Comparison of ENCODE assay signal across 8 mouse cellular contexts in genomic region chr10:69964611-69965010, GRCm38 (mm10).
DNase-seq lines count a peak whose midpoint lies in the region; ATAC-seq and TF ChIP-seq lines count a peak whose summit lies in the region.
"Had no signal": no experiment of that assay in that cellular context is flagged by ENCODE, and none has a peak within 500 bp of the region (broad histone marks: within the 10 kb centered on the region; RNA-seq: fewer than 3 reads in every experiment).

No protein-coding gene starts in this region.

- peak; percentile 96 for TF ChIP-seq RAD21 in CH12.LX (IDR thresholded peaks at IDR 0.05; ENCODE audit: low read depth, low read length)

- H3K4me1 ChIP-seq in intestine, embryonic 14.5 days (replicated peaks; ENCODE audit: control insufficient read depth, insufficient read depth, low read length): no peaks in the 10 kb centered on the region
- no peaks in the 10 kb centered on the region for H3K4me1 ChIP-seq in intestine, embryonic 16.5 days (ENCODE audit: control insufficient read depth, insufficient read depth, low read length)
- peaks cover 5 to 35% of the 10 kb centered on the region in 2 experiments for H3K4me1 ChIP-seq in CH12.LX (ENCODE audit: control insufficient read depth in 1 of 2, insufficient read depth in 2 of 2)
- no peaks in the 10 kb centered on the region for H3K4me1 ChIP-seq in limb, embryonic 10.5 days

- 0 out of 2 replicates have a peak, but pooled peaks cover 5% of the 10 kb centered on the region for H3K36me3 ChIP-seq in intestine, embryonic 14.5 days (ENCODE audit: control insufficient read depth, insufficient read depth, low read length)
- H3K36me3 ChIP-seq in intestine, embryonic 16.5 days (ENCODE audit: control insufficient read depth, insufficient read depth, low read length): no peaks in the 10 kb centered on the region
- peaks cover 0 to 21% of the 10 kb centered on the region in 2 experiments for H3K36me3 ChIP-seq in CH12.LX (replicated peaks in 1 of 2; ENCODE audit: control insufficient read depth in 1 of 2, insufficient read depth in 1 of 2, low read length in 1 of 2)
- H3K36me3 ChIP-seq in limb, embryonic 10.5 days: peaks cover 3% of the 10 kb centered on the region; the same call in 1 of the 2 replicates
- no peaks in the 10 kb centered on the region for H3K36me3 ChIP-seq in splenic B cell, adult 2 months (ENCODE audit: control insufficient read depth, insufficient read depth, low read length, poor library complexity, severe bottlenecking)

- no peak overlapping the region for H3K9ac ChIP-seq in intestine, embryonic 14.5 days (ENCODE audit: low read length)
- H3K9ac ChIP-seq in intestine, embryonic 16.5 days (ENCODE audit: low read depth, low read length): no peak overlapping the region
- H3K9ac ChIP-seq in CH12.LX (ENCODE audit: insufficient read depth, low read depth): no peak overlapping the region

- TF ChIP-seq CTCF in CH12.LX (conservative IDR thresholded peaks at IDR 0.05 in 1 of 2, IDR thresholded peaks at IDR 0.05 in 1 of 2; ENCODE audit: low read depth in 2 of 2, low read length in 2 of 2): peak; percentile 75 to 90

- peak; percentile 74 for DNase-seq in intestine, embryonic 14.5 days (ENCODE audit: low spot score)
- peak; percentile 84 for DNase-seq in 3T3-L1 (ENCODE audit: low read depth, low spot score)
- peak; percentile 71 for DNase-seq in CH12.LX (ENCODE audit: extremely low read depth)
- DNase-seq in cerebellum, postnatal 36 days: peak; percentile 31 to 66
- peak; percentile 66 for DNase-seq in limb, embryonic 10.5 days (ENCODE audit: low spot score)
- DNase-seq in splenic B cell, adult 2 months (ENCODE audit: low read depth, low spot score): peak; percentile 2

- H3K79me2 ChIP-seq in CH12.LX (replicated peaks; ENCODE audit: control insufficient read depth, extremely low read depth, insufficient read depth, poor library complexity, severe bottlenecking): no peaks in the 10 kb centered on the region

- 9% methylated on average over 5 of the region's 5 CpGs for WGBS in intestine, embryonic 14.5 days
- 8% methylated on average over 5 of the region's 5 CpGs for WGBS in intestine, embryonic 16.5 days
- WGBS in limb, embryonic 10.5 days: 18% methylated on average over 5 of the region's 5 CpGs

- no peak for TF ChIP-seq POLR2A in CH12.LX (IDR thresholded peaks at IDR 0.05; ENCODE audit: low read depth, low read length)

- H3K9me3 ChIP-seq in intestine, embryonic 14.5 days (ENCODE audit: control insufficient read depth, low read length): no peaks in the 10 kb centered on the region
- H3K9me3 ChIP-seq in intestine, embryonic 16.5 days (ENCODE audit: control insufficient read depth, low read length): no peaks in the 10 kb centered on the region
- no peaks in the 10 kb centered on the region for H3K9me3 ChIP-seq in CH12.LX (replicated peaks; ENCODE audit: low read length)
- no peaks in the 10 kb centered on the region for H3K9me3 ChIP-seq in limb, embryonic 10.5 days (replicated peaks)

- H3K27me3 ChIP-seq in intestine, embryonic 14.5 days (replicated peaks; ENCODE audit: control insufficient read depth, insufficient read depth, low read length): no peaks in the 10 kb centered on the region
- H3K27me3 ChIP-seq in intestine, embryonic 16.5 days (replicated peaks; ENCODE audit: control insufficient read depth, insufficient read depth, low read length): no peaks in the 10 kb centered on the region
- no peaks in the 10 kb centered on the region for H3K27me3 ChIP-seq in CH12.LX (replicated peaks)
- no peaks in the 10 kb centered on the region for H3K27me3 ChIP-seq in limb, embryonic 10.5 days (ENCODE audit: low read depth, poor library complexity, severe bottlenecking)
- H3K27me3 ChIP-seq in splenic B cell, adult 2 months (ENCODE audit: control insufficient read depth, insufficient read depth, low read length, poor library complexity, severe bottlenecking): no peaks in the 10 kb centered on the region

- no peak overlapping the region for H3K27ac ChIP-seq in intestine, embryonic 14.5 days (ENCODE audit: low read depth)
- no peak overlapping the region for H3K27ac ChIP-seq in intestine, embryonic 16.5 days (ENCODE audit: low read length)
- no peak overlapping the region for H3K27ac ChIP-seq in CH12.LX (ENCODE audit: insufficient read depth, low read depth)
- H3K27ac ChIP-seq in limb, embryonic 10.5 days: no peak overlapping the region
- H3K27ac ChIP-seq: macrophage had no signal

- no peak for TF ChIP-seq EP300 in CH12.LX (IDR thresholded peaks at IDR 0.05; ENCODE audit: low read length)

- no peak overlapping the region for H3K4me3 ChIP-seq in intestine, embryonic 14.5 days (ENCODE audit: low read depth, low read length)
- no peak overlapping the region for H3K4me3 ChIP-seq in intestine, embryonic 16.5 days (ENCODE audit: low read length)
- H3K4me3 ChIP-seq in CH12.LX (replicated peaks in 1 of 3; ENCODE audit: low read depth in 2 of 3, low read length in 2 of 3, poor library complexity in 1 of 3): no peak overlapping the region
- H3K4me3 ChIP-seq in limb, embryonic 10.5 days: no peak overlapping the region

- H3K4me2 ChIP-seq in intestine, embryonic 14.5 days (ENCODE audit: low read length): no peak overlapping the region
- H3K4me2 ChIP-seq in intestine, embryonic 16.5 days (ENCODE audit: low read depth, low read length): no peak overlapping the region
- no peak overlapping the region; the same call in 1 of the 2 replicates for H3K4me2 ChIP-seq in CH12.LX (ENCODE audit: insufficient read depth, low read depth, poor library complexity, severe bottlenecking)

- dilution Hi-C loops in CH12.LX (cut with MboI; ENCODE audit: extremely low pct_ligation_motif_present, extremely low pct_unique_long_range_greater_than_20kb, low sequenced_read_pairs): no loop called here

- in situ Hi-C loops in CH12.LX (cut with MboI; ENCODE audit: low pct_ligation_motif_present, low pct_unique_long_range_greater_than_20kb, low sequenced_read_pairs): loop anchor here (5.0 to 10.0 kb wide), 2 partner anchors 97 to 300 kb away; no protein-coding TSS in a partner anchor

- ATAC-seq in intestine, embryonic 14.5 days (replicated peaks; ENCODE audit: low FRiP score, low TSS enrichment, low read depth): no peak
- no peak for ATAC-seq in intestine, embryonic 16.5 days

TF ChIP-seq in CH12.LX, 34 proteins besides CTCF, POLR2A, EP300 and RAD21:
- peak; percentile 91 for TF ChIP-seq MAFK (IDR thresholded peaks at IDR 0.05; ENCODE audit: insufficient replicate concordance, low read length)
- TF ChIP-seq MYC (IDR thresholded peaks at IDR 0.05; ENCODE audit: low read depth, low read length): peak; percentile 55; the same call in 1 of the 2 replicates
- TF ChIP-seq ZC3H11A (IDR thresholded peaks at IDR 0.05; ENCODE audit: low read depth, low read length): peak; percentile 58
- TF ChIP-seq KAT2A (IDR thresholded peaks at IDR 0.05; ENCODE audit: insufficient replicate concordance, low read length): no peak
- peak; percentile 66 for TF ChIP-seq ZNF384 (IDR thresholded peaks at IDR 0.05; ENCODE audit: low read depth, low read length)
- no peak for TF ChIP-seq CHD1 (IDR thresholded peaks at IDR 0.05; ENCODE audit: low read depth, low read length)
- TF ChIP-seq MAZ (IDR thresholded peaks at IDR 0.05; ENCODE audit: low read depth, low read length): no peak
- no peak for TF ChIP-seq SIN3A (IDR thresholded peaks at IDR 0.05; ENCODE audit: low read length)
- TF ChIP-seq ETS1 (conservative IDR thresholded peaks at IDR 0.05; ENCODE audit: low read depth, low read length): no peak
- no peak for TF ChIP-seq ZMIZ1 (IDR thresholded peaks at IDR 0.05; ENCODE audit: low read depth, low read length)
- TF ChIP-seq SMC3 (IDR thresholded peaks at IDR 0.05; ENCODE audit: low read depth, low read length): peak; percentile 93
- no peak for TF ChIP-seq UBTF (IDR thresholded peaks at IDR 0.05; ENCODE audit: low read depth, low read length)
- TF ChIP-seq PAX5 (IDR thresholded peaks at IDR 0.05; ENCODE audit: low read length): no peak
- no peak for TF ChIP-seq JUN (IDR thresholded peaks at IDR 0.05; ENCODE audit: insufficient read depth, low read depth, low read length)
- TF ChIP-seq ZKSCAN1 (IDR thresholded peaks at IDR 0.05; ENCODE audit: borderline replicate concordance, low read depth, low read length): no peak
TF ChIP-seq in CH12.LX: peak in this region for 5.

Comparison
In these comparisons a context has a peak if more than half of its experiments do, and no peak if none do; other contexts are left out.
1. DNase-seq: peak in every context shown above with its lines; median percentile 84 in 3T3-L1; 74 in intestine, embryonic 14.5 days; 71 in CH12.LX; 66 in limb, embryonic 10.5 days; 48 in cerebellum, postnatal 36 days; 2 in splenic B cell, adult 2 months.